8 mouse cellular contexts compared by ENCODE assay signal in genomic region chr17:44455681-44456600, GRCm38 (mm10).
A peak's percentile ranks its signal among the peaks of the same experiment; 100 is the strongest.
DNase-seq lines count a peak whose midpoint lies in the region; ATAC-seq and TF ChIP-seq lines count a peak whose summit lies in the region.

No protein-coding gene starts in this region.

- H3K9me3 ChIP-seq in embryonic facial prominence, embryonic 15.5 days (replicated peaks), result no peaks in the 10 kb centered on the region
- H3K9me3 ChIP-seq in liver, postnatal 0 days (ENCODE audit: low read length), result no peaks in the 10 kb centered on the region
- H3K9me3 ChIP-seq in neural tube, embryonic 15.5 days (replicated peaks), result no peaks in the 10 kb centered on the region

- TF ChIP-seq EP300 in liver, postnatal 0 days (IDR thresholded peaks at IDR 0.05; ENCODE audit: low read depth), result no peak

- peak; percentile 65 for ATAC-seq in embryonic facial prominence, embryonic 15.5 days (ENCODE audit: insufficient number of reproducible peaks, low FRiP score, low TSS enrichment, low read depth)
- ATAC-seq in liver, postnatal 0 days, result no peak
- no peak; the same call in 1 of the 2 replicates for ATAC-seq in neural tube, embryonic 15.5 days (ENCODE audit: low FRiP score)

- peak overlapping the region; percentile 34; the same call in 1 of the 2 replicates for H3K4me2 ChIP-seq in embryonic facial prominence, embryonic 15.5 days (replicated peaks)
- H3K4me2 ChIP-seq in liver, postnatal 0 days (ENCODE audit: low read depth, low read length), result no peak overlapping the region
- peak overlapping the region; percentile 22; the same call in 1 of the 2 replicates for H3K4me2 ChIP-seq in neural tube, embryonic 15.5 days

- H3K36me3 ChIP-seq in embryonic facial prominence, embryonic 15.5 days, result no peaks in the 10 kb centered on the region
- H3K36me3 ChIP-seq in liver, postnatal 0 days (replicated peaks; ENCODE audit: insufficient read depth, low read length), result no peaks in the 10 kb centered on the region
- no peaks in the 10 kb centered on the region for H3K36me3 ChIP-seq in neural tube, embryonic 15.5 days

- H3K27ac ChIP-seq in embryonic facial prominence, embryonic 15.5 days (replicated peaks), result no peak overlapping the region
- H3K27ac ChIP-seq in liver, postnatal 0 days (ENCODE audit: low read depth), result no peak overlapping the region
- H3K27ac ChIP-seq in neural tube, embryonic 15.5 days (replicated peaks), result no peak overlapping the region

- H3K27me3 ChIP-seq in embryonic facial prominence, embryonic 15.5 days, result peaks cover 5% of the 10 kb centered on the region; the same call in 1 of the 2 replicates
- H3K27me3 ChIP-seq in liver, postnatal 0 days (ENCODE audit: insufficient read depth, low read length), result 0 out of 2 replicates have a peak, but pooled peaks cover 3% of the 10 kb centered on the region
- H3K27me3 ChIP-seq in neural tube, embryonic 15.5 days (replicated peaks), result peaks cover 9% of the 10 kb centered on the region; the same call in 1 of the 2 replicates

- H3K4me1 ChIP-seq in embryonic facial prominence, embryonic 15.5 days, result 0 out of 2 replicates have a peak, but pooled peaks cover 6% of the 10 kb centered on the region
- no peaks in the 10 kb centered on the region for H3K4me1 ChIP-seq in liver, postnatal 0 days (ENCODE audit: insufficient read depth)
- H3K4me1 ChIP-seq in neural tube, embryonic 15.5 days, result no peaks in the 10 kb centered on the region; the same call in 1 of the 2 replicates

- DNase-seq in B cell, adult 2 months, result peak; percentile 42 to 51
- peak; percentile 15 to 47 for DNase-seq in adrenal gland, postnatal 4 days (ENCODE audit: low spot score in 2 of 2)
- DNase-seq in heart, postnatal 10 days, result peak; percentile 74 to 80
- peak; percentile 49 to 80 for DNase-seq in kidney, postnatal 36 days
- DNase-seq in liver, postnatal 0 days, result peak; percentile 57
- DNase-seq in thymus, postnatal 0 days (ENCODE audit: low spot score), result peak; percentile 78

- no peak overlapping the region for H3K4me3 ChIP-seq in embryonic facial prominence, embryonic 15.5 days (replicated peaks)
- H3K4me3 ChIP-seq in liver, postnatal 0 days (ENCODE audit: low read depth, low read length), result no peak overlapping the region
- H3K4me3 ChIP-seq in neural tube, embryonic 15.5 days (replicated peaks), result no peak overlapping the region

- intact Hi-C loops in heart, postnatal 10 days (cut with DNase I), result loop anchor here (1.0 to 10.0 kb wide), 5 partner anchors 280 to 919 kb away; no protein-coding TSS in a partner anchor

- TF ChIP-seq CTCF in liver, postnatal 0 days (IDR thresholded peaks at IDR 0.05; ENCODE audit: low read depth), result peak; percentile 75

- H3K9ac ChIP-seq in embryonic facial prominence, embryonic 15.5 days, result no peak overlapping the region; the same call in 1 of the 2 replicates
- no peak overlapping the region for H3K9ac ChIP-seq in liver, postnatal 0 days (replicated peaks)
- no peak overlapping the region for H3K9ac ChIP-seq in neural tube, embryonic 15.5 days (replicated peaks)

- WGBS in embryonic facial prominence, embryonic 15.5 days, result 25% methylated on average over 12 of the region's 12 CpGs
- 31% methylated on average over 12 of the region's 12 CpGs for WGBS in liver, postnatal 0 days (ENCODE audit: insufficient replicate concordance)
- WGBS in neural tube, embryonic 15.5 days, result 37% methylated on average over 12 of the region's 12 CpGs
